Mouse (Mus musculus): ENCODE measurements around the gene Clec4d.
"Not testable (repeated sequence)": the region's sequence is repeated elsewhere in the genome, so short reads cannot be mapped to it uniquely, and the experiment has no call there.

Clec4d gene

DNA sequence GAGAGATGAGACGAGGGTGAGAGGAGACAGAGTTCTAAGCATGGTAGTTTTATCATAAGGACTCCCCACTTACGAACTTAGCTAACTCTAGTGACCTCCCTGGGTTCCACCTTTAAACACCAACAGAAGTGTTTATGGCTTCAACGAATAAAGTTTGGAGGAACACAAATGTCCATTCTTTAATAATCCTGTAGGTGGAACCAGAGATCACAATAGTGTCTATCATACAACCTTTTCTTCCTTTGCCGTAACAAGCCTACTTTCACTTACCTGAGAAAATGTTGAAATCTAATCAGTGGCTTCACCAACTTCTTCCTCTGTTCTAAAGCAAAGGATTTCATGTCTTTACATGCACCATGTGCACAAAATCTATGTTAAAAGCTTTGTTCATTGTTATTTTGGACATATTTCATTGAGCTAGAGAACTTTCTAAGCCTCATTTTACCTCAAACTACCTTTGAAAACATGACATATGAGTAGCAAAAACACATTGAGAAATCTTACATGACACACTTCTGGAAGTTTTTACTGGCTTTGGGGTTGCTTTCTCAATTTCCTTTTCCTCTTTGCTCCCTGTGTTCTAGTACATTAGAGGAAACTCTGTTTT lies at the start of gene Clec4d:
Clec4d (plus strand) TSS at position 557 of the 607 bp plus-strand sequence.
- DNase-seq (ENCODE audit: low spot score): no peak

DNA sequence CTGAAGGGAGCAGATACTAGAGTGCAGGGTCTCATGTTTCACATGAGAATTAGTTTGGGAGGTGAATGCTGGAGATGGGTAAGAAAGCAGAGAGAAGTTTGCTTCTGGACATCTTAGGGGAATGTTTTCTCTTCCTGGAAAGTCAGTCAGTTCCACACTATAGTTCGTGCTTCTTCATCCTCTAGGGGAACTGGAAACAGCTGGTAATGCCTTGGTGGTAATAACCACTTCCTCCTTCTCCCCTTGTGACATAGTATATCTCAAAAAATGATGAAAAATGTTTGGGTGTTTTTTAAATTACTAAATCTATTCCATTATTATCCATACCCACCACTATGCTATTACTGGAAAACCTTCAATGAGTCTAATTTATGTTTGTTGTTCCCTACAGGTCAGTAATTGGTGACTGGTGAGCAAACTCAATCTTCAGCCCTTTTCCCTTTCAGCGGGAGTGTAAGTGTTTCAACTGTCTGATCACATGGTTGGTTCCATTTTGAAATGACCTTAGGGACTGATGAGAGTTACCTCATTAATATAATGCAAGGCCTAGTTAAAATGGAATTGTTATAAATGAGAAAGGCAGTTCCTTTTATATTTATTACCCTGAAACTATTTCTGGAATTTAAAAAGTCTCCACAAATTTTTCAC lies 34.3 kb upstream of the Clec4d start:
- no peak for DNase-seq (ENCODE audit: low spot score)

DNA sequence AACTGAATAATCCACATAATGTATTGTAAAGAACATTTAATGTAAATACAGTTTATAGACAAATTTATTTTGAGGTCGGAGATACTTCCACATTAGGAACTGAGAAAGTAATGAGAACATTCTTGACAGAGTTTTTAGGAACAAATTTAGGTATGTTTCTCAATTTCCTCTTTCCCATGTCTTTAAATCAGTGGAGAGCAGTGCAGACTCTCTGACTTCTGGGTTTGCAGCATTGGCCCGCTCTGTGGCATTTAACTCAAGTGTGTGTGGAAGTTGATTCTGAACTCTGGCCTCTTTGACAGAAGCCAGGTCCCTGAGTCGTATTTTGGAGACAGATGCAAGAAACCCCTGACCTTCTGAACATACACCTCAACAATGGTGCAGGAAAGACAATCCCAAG lies 32.3 kb upstream of the Clec4d start, which contains the start of gene Clec4n:
Clec4n (plus strand) TSS at position 200 of the 400 bp plus-strand sequence.
- no peak for DNase-seq (ENCODE audit: low spot score)

DNA sequence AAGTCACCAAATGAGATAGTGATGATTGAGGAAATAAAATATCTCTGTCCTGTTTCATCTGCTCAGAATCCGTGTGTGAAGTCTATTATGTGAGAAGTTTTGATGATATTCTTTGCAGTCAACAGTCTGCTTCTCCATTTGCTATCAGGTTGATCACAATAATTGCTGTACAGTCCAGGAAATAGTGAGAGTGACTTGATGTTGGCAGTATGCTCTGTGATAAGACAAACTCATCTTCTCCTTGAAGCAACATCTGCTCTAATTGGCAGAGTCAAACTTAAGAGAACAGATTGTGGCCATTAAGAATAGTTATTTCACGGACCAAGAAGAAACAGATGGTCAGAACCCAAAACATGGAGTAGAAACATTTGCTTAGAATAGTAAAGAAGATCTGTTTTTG lies 30.8 kb upstream of the Clec4d start:
- DNase-seq (ENCODE audit: low spot score): no peak

DNA sequence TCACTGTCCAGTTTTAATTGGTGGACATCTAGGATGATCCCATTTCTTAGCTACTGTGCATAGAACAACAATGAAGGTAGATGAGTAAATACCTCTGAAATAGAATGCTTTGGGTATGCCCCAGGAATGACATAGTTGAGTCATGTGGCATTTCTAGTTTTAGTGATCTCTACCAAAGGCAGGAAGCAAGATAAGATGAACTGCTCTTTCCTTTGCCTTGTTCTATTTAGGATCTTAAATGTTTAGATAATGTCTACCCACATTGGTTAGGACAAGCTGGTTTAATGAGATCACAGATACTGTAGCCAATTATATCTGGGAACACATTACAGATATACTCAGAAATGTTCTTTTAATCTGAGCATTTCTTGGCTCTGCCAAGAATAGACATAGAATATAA lies 24.3 kb upstream of the Clec4d start:
- DNase-seq (ENCODE audit: low spot score): no peak

DNA sequence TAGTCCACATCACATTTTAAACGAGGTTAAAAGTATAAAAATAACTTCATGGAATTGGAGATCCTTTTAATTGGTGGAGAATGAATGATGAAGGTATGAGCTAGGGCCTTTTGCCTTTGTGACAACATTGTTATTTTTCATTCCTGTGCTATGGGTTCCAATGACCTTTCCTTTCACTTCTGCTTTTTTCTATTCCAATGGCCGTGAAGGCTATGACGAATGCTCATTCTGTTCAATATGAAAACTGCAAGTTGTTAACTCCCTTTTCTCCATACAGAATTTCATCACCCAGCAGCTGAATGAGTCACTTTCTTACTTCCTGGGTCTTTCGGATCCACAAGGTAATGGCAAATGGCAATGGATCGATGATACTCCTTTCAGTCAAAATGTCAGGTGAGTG lies 17.7 kb upstream of the Clec4d start:
- no peak for DNase-seq (ENCODE audit: low spot score)

DNA sequence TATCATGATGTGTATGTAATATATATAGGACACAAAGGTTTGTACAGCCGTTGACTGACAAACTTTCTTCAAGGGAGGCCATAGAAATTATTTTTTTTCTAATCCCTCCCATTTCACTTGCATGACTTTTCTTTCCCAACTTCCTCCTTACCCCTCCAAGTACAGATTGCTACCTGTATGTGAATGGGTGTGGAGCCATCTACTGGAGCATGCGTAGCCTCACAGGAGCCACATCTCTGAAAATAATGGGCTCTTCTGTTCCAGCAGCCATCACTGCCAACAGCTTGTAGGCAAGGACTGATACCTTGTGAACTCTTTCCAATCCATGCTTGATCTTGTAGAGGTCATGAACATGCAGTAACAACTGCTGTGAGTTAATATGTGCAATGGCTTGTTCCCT lies 13.0 kb upstream of the Clec4d start:
- DNase-seq (ENCODE audit: low spot score): not testable (repeated sequence)

DNA sequence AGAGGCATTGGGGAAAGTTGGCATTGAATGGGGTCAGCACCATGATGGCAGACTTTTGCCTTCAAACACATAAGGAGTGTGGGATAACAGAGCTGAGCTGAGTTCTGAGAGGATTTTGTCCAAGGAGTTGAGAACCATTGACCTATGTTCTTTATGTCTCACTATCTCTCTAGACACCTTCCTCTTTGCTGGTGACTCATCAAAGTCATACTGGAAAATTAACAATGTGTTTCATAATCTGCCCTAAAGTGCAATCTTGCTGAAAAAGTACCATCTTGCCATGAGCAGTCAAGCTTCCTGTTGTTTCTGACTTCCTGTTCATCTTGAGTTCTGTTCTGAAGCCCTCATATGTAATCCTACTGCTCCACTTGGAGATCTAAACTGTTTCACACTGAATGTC lies 9.2 kb upstream of the Clec4d start:
- DNase-seq (ENCODE audit: low spot score): no peak

DNA sequence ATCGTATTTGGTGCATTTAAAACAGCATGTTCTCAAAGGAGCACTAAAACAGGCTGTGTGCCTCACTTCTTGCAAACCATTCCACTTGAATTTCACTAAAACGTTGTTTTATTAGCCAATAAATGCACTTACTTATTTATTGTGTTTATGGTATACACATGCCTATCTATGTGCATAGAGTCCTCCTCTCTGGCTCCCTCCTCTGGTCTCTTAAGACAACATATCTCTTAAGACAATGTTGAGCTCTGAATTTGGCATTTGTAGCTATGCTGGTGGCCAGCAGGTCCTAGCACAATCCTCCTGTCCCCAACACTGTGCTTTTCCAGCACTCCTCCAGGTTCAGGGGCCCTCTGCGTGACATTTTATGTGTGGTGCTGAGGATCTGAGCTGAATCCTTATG lies 3.0 kb upstream of the Clec4d start:
- DNase-seq (ENCODE audit: low spot score): no peak

DNA sequence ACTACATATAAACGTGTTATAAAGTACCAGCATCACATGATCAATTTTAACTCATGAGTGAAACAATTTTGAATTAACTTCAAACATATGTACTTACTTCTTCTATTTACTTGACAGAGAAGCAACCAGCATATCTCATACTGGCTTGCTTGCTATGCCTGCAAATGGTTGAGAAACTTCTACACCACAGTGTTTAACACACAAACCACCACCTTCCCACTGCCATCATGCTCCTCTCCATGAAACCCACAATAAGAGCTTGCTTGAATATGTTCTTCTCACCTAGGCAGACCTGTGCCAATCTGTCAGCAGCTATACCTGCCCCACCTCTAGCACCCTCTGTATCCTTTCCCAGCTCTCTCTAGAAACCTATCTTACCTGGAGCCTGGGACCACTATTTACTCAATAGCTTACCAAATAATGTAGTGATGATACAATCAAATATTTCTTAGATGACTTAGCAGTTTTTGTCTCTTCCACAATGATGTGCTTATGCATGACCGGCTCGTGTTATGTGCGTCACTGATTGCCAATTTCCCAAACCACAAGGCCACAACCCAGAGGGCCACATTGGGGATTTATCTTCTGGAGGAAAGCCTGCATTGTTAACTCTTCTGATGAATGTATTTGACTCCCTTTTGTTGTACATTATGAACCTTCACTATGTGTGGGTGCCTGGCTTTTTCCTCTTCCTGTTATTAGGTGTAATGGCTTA lies 1.9 kb upstream of the Clec4d start:
- DNase-seq (ENCODE audit: low spot score): no peak

DNA sequence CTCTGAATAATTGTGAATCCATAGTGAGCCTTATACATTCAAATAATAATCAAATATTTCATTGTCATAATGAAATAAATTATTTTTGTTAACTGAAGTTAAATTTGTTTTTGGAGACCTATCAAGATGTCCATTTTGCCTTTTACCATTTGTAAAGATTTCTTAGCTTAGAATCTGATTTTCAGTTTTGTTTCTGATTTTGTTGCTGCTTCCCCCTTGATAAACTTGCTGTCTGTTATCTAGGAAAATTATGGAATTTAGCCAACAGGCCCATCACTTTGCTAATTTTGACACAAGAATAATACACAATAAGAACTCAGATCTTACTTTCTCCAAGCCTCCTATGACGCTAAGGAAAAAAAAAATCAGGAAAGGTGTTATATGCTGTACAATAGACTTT lies 1.0 kb upstream of the Clec4d start:
- DNase-seq (ENCODE audit: low spot score): no peak

DNA sequence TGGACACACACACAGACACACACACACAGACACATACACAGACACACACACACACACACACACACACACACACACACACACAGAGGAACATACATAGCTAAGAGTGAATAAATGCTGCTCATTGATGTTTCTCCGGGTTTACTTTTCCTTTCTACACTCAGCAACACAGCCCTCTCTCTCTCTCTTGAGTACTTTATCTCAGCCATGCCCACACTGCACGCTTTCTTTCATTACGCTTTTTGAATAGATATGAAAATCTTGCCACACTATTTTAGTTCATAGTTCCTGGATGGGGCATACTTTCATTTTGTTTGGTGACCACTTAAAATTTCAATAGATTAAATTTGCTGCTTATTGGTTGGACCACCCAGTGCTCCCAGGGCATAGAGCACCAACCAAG lies 2.3 kb downstream of the Clec4d start:
- no peak for DNase-seq (ENCODE audit: low spot score)

DNA sequence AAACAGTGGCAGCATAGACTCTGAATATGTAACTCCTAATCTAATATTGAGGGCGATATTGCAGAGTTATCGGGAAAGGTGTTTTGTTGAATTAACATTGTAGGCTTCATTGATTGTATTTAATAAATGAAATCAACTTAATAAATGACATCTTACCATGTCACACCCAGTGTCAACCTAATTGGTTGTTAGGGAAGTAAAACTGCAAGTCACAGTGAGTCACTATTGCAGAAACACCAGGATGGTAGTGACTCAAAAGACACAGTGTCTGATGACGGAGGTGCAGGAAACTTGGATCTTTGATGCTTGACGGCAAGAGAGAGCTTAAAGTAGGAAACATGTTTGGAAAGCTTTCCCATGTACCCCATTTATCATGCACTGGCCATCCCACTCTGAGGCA lies 3.9 kb downstream of the Clec4d start:
- no peak for DNase-seq (ENCODE audit: low spot score)

DNA sequence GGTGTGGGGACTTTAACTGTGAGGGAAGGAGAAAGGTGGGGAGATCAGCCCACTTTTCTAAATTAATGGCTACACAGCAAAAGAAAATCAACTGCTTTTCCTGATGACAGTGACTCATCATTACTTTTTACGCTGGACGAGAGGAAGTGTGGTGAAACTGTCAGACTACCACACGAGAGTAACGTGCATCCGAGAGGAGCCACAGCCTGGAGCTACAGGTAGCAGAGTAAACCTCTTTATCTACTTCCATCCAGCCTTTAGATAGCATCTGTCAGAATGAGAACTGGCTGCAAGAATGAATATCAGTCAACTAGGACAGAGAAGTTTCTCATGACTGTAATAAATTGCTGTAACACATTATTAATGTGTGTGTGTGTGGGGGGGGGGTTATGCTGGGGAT lies 5.0 kb downstream of the Clec4d start:
- DNase-seq (ENCODE audit: low spot score): no peak

DNA sequence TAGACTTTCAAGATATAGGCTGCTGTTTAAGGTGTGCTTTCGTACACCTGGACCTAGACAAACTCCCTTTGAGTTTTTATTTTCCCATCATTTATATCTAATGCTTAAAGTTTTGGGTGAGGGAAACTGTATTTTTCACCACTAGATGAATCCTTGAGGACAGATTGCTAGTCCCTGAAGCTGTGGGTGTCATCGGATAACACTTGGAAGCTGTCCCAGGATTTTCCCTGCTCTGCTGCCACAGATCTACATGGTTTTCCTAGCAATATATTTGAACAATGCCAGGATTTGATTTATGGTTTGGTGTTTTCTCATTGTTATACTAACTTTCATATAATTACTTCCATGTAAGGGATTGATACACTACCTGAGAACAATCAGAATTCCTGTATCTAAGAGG lies 17.5 kb downstream of the Clec4d start:
- DNase-seq (ENCODE audit: low spot score): no peak

DNA sequence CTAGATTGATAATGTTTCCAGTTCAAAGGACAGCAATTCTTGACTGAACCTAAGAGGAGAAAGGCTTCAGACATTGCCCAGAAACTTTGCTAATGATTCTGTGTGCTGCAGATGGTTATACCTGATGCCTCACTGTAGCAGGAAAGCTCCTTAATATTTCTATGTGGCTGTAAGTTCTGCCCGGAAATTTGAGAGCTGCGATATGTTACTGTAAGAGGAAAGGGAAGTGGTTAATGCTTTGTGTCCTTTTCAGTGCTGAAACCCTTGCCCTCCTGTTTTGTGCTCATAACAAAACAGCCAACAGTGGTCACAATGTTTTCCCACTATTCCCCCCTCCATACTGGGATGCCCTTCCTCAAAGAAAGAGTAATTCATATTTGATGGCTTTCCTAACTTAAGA lies 24.4 kb downstream of the Clec4d start:
- no peak for DNase-seq (ENCODE audit: low spot score)

DNA sequence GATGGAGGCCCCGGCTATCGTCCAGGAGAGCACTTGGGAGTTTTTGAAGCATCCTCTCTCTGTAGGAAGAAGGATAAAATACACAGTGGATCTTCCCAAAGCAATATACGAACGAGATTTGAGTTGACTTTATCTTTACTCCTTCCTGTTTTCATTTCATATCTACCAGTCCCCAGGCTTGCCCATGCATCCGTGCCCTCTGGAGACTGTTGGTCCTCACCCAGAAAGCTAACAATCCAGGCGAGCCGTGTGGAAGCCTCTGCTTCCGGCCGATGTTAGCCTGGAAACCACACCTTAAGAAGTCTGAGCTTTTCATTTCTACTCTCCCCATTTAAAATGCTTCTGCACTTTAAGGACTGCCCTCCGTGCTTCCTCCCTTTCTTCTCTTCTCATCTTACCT lies 27.0 kb downstream of the Clec4d start:
- no peak for DNase-seq (ENCODE audit: low spot score)

DNA sequence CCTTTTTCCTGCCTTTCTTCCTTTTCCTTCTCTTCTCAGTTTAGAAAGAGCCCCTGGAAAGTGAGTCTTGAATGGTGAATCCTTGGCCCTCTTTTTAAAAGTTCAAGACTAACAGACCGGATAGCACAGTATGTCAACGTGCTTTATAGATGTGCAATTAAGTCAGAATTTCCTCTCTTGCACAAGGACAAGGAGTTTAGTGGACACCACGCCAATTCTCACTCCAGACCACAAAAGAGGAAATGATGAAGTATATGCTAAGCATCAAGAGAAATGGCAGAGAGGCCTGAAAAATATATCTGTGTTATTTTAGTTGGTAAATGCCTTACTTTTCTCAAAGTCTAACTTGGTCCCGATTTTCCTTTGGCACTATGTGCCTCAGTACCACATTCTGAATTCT lies 27.8 kb downstream of the Clec4d start, which contains the start of gene Clec4e:
Clec4e (minus strand) TSS at position 118 of the 400 bp plus-strand sequence.
- no peak for DNase-seq (ENCODE audit: low spot score)

DNA sequence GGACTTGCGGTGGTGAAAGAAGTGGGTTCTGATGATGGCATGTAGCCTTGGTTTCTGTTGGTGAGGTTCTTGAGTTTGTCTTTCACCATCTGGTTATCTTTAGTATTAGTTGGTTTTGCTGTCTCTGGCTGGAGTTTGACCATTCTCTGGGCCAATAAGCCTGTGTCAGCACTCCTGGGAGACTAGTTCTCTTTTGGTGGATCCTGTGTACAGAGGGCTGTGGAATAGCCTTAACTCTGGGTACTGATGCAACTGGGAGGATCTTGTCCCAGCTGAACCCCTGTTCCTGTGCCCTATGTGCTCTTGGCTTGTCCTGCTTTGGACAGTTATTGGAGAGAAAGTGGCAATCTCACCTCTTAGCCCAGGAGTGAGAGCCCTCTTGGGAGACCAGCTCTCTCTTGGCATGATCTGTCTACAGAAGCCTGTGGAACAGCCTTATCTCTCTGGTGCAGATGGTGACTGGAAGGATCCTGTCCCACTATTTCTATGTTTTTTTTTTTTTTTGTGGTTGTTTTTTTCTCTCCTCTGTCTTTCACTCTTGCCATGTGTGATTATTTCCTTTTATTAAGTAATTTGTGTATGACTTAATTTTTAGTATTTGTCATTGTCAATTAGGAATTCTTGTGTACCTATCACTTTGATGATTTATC lies 31.0 kb downstream of the Clec4d start:
- no peak for DNase-seq (ENCODE audit: low spot score)

DNA sequence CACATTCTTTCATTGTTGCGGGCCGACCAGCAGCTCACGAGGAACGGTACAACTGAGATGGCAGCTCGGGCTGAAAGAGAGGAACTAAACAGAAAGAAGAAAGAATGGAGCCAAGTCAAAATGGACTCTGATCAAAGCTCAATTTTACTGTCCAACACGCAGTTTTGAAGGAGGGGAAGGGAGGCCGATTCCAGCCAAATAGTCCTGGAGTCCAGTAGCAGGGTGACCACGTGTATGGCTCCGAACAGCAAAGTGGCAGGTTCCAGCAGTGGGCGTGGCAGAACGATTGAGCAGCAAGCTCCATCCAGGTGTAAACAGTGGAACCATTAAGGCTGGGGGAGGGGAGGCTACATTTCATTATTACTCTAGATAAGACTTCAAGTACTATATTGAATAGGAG lies 31.6 kb downstream of the Clec4d start:
- DNase-seq (ENCODE audit: low spot score): not testable (repeated sequence)

DNA sequence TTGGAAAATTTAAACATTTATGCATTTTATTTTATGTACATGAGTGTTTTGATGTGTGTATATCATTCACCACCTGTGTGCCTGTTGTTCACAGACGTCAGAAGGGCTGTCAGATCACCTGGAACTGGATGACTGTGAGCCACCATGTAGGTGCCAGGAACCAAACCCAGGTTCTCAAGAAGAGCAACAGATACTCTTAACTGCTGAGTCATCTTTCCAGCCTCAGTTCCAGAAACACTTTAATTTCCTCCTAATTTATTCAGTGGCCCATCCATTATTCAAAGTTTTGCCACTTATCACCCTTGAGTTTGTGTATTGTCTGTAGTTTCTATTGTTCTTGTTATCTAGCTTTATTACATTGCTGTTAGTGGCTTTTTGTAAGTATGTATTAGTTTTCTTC lies 34.8 kb downstream of the Clec4d start:
- DNase-seq (ENCODE audit: low spot score): no peak

DNA sequence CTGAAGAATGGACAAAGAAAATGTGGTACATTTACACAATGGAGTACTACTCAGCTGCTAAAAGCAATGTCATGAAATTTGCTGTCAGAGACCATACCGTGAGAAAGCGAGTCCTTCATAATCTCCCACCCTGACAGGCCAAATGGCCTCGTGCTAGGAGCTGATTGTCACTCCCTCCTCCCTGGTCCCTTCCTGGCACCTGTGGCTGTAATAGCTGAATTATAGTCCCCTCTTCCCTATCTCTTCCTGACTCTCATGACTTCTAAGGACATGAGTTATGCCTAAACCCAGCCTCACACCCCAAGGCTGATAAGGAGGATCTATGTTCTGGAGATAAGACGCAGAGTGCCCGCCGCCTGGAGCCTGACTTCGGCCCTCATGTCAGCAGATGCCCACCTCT lies 44.4 kb downstream of the Clec4d start:
- DNase-seq (ENCODE audit: low spot score): not testable (repeated sequence)

DNA sequence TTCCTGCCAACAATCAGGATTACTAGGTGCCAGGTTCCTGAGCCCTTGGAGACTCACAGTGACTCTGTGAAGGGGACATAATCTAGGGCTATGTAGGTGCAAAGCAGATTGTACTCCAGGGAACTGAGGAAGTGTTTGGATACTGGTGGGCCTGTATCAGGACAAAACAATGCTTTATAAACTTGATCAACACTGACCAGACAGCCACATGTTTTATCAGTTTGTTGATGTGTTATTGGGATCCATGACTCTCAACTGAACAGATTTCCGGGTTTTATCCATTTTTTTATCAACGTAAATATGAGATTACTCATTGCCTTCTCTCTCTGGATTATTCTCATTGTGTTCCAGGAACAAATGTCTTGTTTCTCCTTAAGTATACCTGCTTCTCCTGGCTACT lies 46.1 kb downstream of the Clec4d start, which contains the start of gene Vmn2r19:
Vmn2r19 (plus strand) TSS at position 301 of the 400 bp plus-strand sequence.
- DNase-seq (ENCODE audit: low spot score): no peak
